Mouse (Mus musculus) hindbrain, embryonic 14.5 days (tissue): ENCODE data around the gene Unc13d. TPM values are rescaled to one million over a fixed set of nuclear protein-coding genes. Genes with fewer than 3 reads are reported as not detected.
A peak's percentile ranks its signal among the peaks of the same experiment; 100 is the strongest.

ENCODE experiments used
- ATAC-seq: fragments of 200-750 bp; cut with Nextera tagmentation; 2 replicates; pipeline ENCODE4 v1.8.0; 2017; ENCODE audit warnings: moderate number of reproducible peaks, mild to moderate bottlenecking, moderate TSS enrichment, moderate library complexity; ENCODE audit not compliant: low FRiP score
- DNase-seq: peaks from one replicate; pipeline ENCODE4 v3.0.0-alpha.2; 2015; ENCODE audit warnings: low spot score
- H3K27ac ChIP-seq: fragments of 300-500 bp; sonication (generic); 2 replicates; pipeline ENCODE4 v1.5.1; 2014; ENCODE audit warnings: mild to moderate bottlenecking, moderate library complexity
- H3K27me3 ChIP-seq: fragments of 300-500 bp; sonication (generic); 2 replicates; pipeline ENCODE4 v1.6.1; 2014; ENCODE audit warnings: mild to moderate bottlenecking, low read length, mixed read lengths; ENCODE audit not compliant: control insufficient read depth, insufficient read depth
- H3K36me3 ChIP-seq: fragments of 300-500 bp; sonication (generic); replicated peaks from 2 replicates; pipeline ENCODE4 v1.6.1; 2014; ENCODE audit not compliant: control insufficient read depth, insufficient read depth
- H3K4me1 ChIP-seq: fragments of 300-500 bp; sonication (generic); replicated peaks from 2 replicates; pipeline ENCODE4 v1.6.1; 2014; ENCODE audit warnings: antibody characterized with exemption, low read length, mixed read lengths; ENCODE audit not compliant: control insufficient read depth, insufficient read depth
- H3K4me2 ChIP-seq: fragments of 300-500 bp; sonication (generic); replicated peaks from 2 replicates; pipeline ENCODE4 v1.6.1; 2014; ENCODE audit warnings: mild to moderate bottlenecking, moderate library complexity
- H3K4me3 ChIP-seq: fragments of 300-500 bp; sonication (generic); replicated peaks from 2 replicates; pipeline ENCODE4 v1.5.1; 2014; ENCODE audit warnings: mild to moderate bottlenecking, low read length
- H3K9ac ChIP-seq: fragments of 300-500 bp; sonication (generic); 2 replicates; pipeline ENCODE4 v1.6.1; 2014
- H3K9me3 ChIP-seq: fragments of 300-500 bp; sonication (generic); 2 replicates; pipeline ENCODE4 v1.6.1; 2016; ENCODE audit warnings: low read length; ENCODE audit not compliant: control insufficient read depth
- WGBS: fragments of 180-500 bp; shearing (Covaris S2); extraction: QIAGEN DNeasy Blood & Tissue Kit; methylation state at CpG from one replicate; pipeline ENCODE4 v1.1.7; 2014; 5-methylcytosine and 5-hydroxymethylcytosine counted together
- polyA plus RNA-seq: library from polyadenylated mRNA; unstranded; fragments of >200 nt; fragmentation: Nextera tagmentation; extraction: Ambion mirVana; gene quantifications from 2 replicates; pipeline ENCODE4 v1.2.1, GENCODE M21; 2014

Unc13d gene
- polyA plus RNA-seq, 1 experiment from 2014 or later = 0.75 TPM

GRCm38 (mm10) chr11:116109441-116110081 is 31.8 kb upstream of the Unc13d start:
- H3K27me3 ChIP-seq = peaks cover 69% of the 10 kb centered on the region
- H3K4me1 ChIP-seq = peaks cover 28% of the 10 kb centered on the region; the same call in 1 of the 2 replicates
- no peaks in the 10 kb centered on the region for H3K9me3 ChIP-seq
- DNase-seq = no peak
- WGBS = 3% methylated on average over 59 of the region's 70 CpGs
- peak overlapping the region; percentile 49 for H3K9ac ChIP-seq
- peak overlapping the region; percentile 34 for H3K4me3 ChIP-seq
- H3K4me2 ChIP-seq = peak overlapping the region; percentile 52
- no peak overlapping the region for H3K27ac ChIP-seq
- no peaks in the 10 kb centered on the region for H3K36me3 ChIP-seq
- ATAC-seq = no peak

- ATAC-seq = no peak
- Histone ChIP-seq H3K9me3 (no peaks in the 10 kb centered on the region), H3K4me2 (peak overlapping the region; percentile 52), H3K4me3 (peak overlapping the region; percentile 34), H3K36me3 (no peaks in the 10 kb centered on the region), H3K9ac (no peak overlapping the region), H3K27me3 (peaks cover 69% of the 10 kb centered on the region), H3K27ac (no peak overlapping the region), H3K4me1 (peaks cover 38% of the 10 kb centered on the region)
- WGBS = 4% methylated on average over 23 of the region's 23 CpGs
- DNase-seq = peak; percentile 27
These were observed 30.8 kb upstream of the Unc13d start for GRCm38 (mm10) chr11:116108464-116109137.

- DNase-seq = no peak
- Histone ChIP-seq H3K9me3 (no peaks in the 10 kb centered on the region), H3K4me2 (no peak overlapping the region; the same call in 1 of the 2 replicates), H3K9ac (no peak overlapping the region), H3K36me3 (no peaks in the 10 kb centered on the region), H3K4me3 (peak overlapping the region; percentile 34; the same call in 1 of the 2 replicates), H3K27ac (no peak overlapping the region), H3K27me3 (peaks cover 69% of the 10 kb centered on the region), H3K4me1 (peaks cover 39% of the 10 kb centered on the region)
- WGBS = 11% methylated on average over 19 of the region's 19 CpGs
- no peak for ATAC-seq
These were observed 30.1 kb upstream of the Unc13d start for GRCm38 (mm10) chr11:116107777-116108285.

- 17% methylated on average over 13 of the region's 14 CpGs for WGBS
- no peak overlapping the region for H3K27ac ChIP-seq
- H3K9ac ChIP-seq = no peak overlapping the region
- H3K4me2 ChIP-seq = no peak overlapping the region
- peaks cover 39% of the 10 kb centered on the region for H3K4me1 ChIP-seq
- no peaks in the 10 kb centered on the region for H3K36me3 ChIP-seq
- H3K27me3 ChIP-seq = peaks cover 67% of the 10 kb centered on the region
- ATAC-seq (no peak), DNase-seq (no peak)
- H3K4me3 ChIP-seq = no peak overlapping the region
- no peaks in the 10 kb centered on the region for H3K9me3 ChIP-seq
These were observed 29.4 kb upstream of the Unc13d start for GRCm38 (mm10) chr11:116106963-116107776.

- H3K4me3 ChIP-seq = no peak overlapping the region
- no peaks in the 10 kb centered on the region for H3K9me3 ChIP-seq
- DNase-seq (no peak), ATAC-seq (no peak)
- 24% methylated on average over 32 of the region's 32 CpGs for WGBS
- H3K9ac ChIP-seq = no peak overlapping the region
- 0 out of 2 replicates have a peak overlapping the region, but pooled peaks have one; percentile 7 for H3K4me2 ChIP-seq
- H3K27me3 ChIP-seq = peaks cover 60% of the 10 kb centered on the region
- H3K36me3 ChIP-seq = no peaks in the 10 kb centered on the region
- peaks cover 39% of the 10 kb centered on the region for H3K4me1 ChIP-seq
- H3K27ac ChIP-seq = no peak overlapping the region
These were observed 28.6 kb upstream of the Unc13d start for GRCm38 (mm10) chr11:116106154-116106962.

GRCm38 (mm10) chr11:116105065-116105464 is 27.3 kb upstream of the Unc13d start:
- WGBS = 94% methylated on average over 2 of the region's 2 CpGs
- Histone ChIP-seq H3K9ac (no peak overlapping the region), H3K9me3 (no peaks in the 10 kb centered on the region), H3K27ac (no peak overlapping the region), H3K4me2 (no peak overlapping the region), H3K36me3 (no peaks in the 10 kb centered on the region), H3K4me3 (no peak overlapping the region), H3K4me1 (peaks cover 37% of the 10 kb centered on the region), H3K27me3 (peaks cover 47% of the 10 kb centered on the region)
- ATAC-seq = no peak
- DNase-seq = no peak

- Histone ChIP-seq H3K4me2 (no peak overlapping the region), H3K9me3 (no peaks in the 10 kb centered on the region), H3K9ac (peak overlapping the region; percentile 16; the same call in 1 of the 2 replicates), H3K4me3 (no peak overlapping the region), H3K4me1 (peaks cover 30% of the 10 kb centered on the region), H3K27me3 (peaks cover 38% of the 10 kb centered on the region), H3K36me3 (no peaks in the 10 kb centered on the region), H3K27ac (no peak overlapping the region)
- ATAC-seq = no peak
- DNase-seq = peak; percentile 24
- 37% methylated on average over 14 of the region's 14 CpGs for WGBS
These were observed 26.4 kb upstream of the Unc13d start for GRCm38 (mm10) chr11:116104006-116104646.

- no peak for DNase-seq
- WGBS = 81% methylated on average over 12 of the region's 12 CpGs
- H3K27me3 ChIP-seq = peaks cover 32% of the 10 kb centered on the region
- ATAC-seq = no peak
- H3K9me3 ChIP-seq = no peaks in the 10 kb centered on the region
- no peak overlapping the region for H3K4me3 ChIP-seq
- H3K36me3 ChIP-seq = no peaks in the 10 kb centered on the region
- 0 out of 2 replicates have a peak overlapping the region, but pooled peaks have one; percentile 3 for H3K27ac ChIP-seq
- no peak overlapping the region for H3K9ac ChIP-seq
- H3K4me1 ChIP-seq = peaks cover 27% of the 10 kb centered on the region
- no peak overlapping the region for H3K4me2 ChIP-seq
These were observed 25.8 kb upstream of the Unc13d start for GRCm38 (mm10) chr11:116103572-116103971.
